Mouse (Mus musculus) stomach, adult 2 months (tissue): ENCODE data around the gene Gm3854. TPM values are rescaled to one million over a fixed set of nuclear protein-coding genes. Genes with fewer than 3 reads are reported as not detected.

Experiments
- polyA plus RNA-seq: library from polyadenylated mRNA; depleted of rRNA; stranded (reverse); fragments of >200 nt; gene quantifications from 2 replicates; pipeline ENCODE4 v1.2.3, GENCODE M21; 2012; rRNA removed

Gene Gm3854
- not detected in 2 replicates for polyA plus RNA-seq

GRCm38 (mm10) chr7:6343501-6344071 is at the start of gene Gm3854:
Gm3854 (plus strand) TSS chr7:6343759.

GRCm38 (mm10) chr7:6331233-6331956 is 12.2 kb upstream of the Gm3854 start, which contains the start of gene Zfp583:
Zfp583 (minus strand) TSS chr7:6331285.

GRCm38 (mm10) chr7:6363047-6363488 is 19.5 kb downstream of the Gm3854 start, which contains the start of gene Zfp78:
Zfp78 (plus strand) TSS chr7:6363280.

GRCm38 (mm10) chr7:6383044-6383455 is 39.5 kb downstream of the Gm3854 start, which contains the start of gene Zfp28:
Zfp28 (plus strand) TSS chr7:6383295.

GRCm38 (mm10) chr7:6397996-6398975 is 54.7 kb downstream of the Gm3854 start, which contains the start of gene Smim17:
Smim17 (plus strand) TSS chr7:6398715.

Other genes starting within 250 kb of the Gm3854 start
- 22.2 and 29.0 TPM in 2 replicates for gene Zfp787, start 187.8 kb upstream of the Gm3854 start, polyA plus RNA-seq
- gene Zfp444, start 171.5 kb upstream of the Gm3854 start, polyA plus RNA-seq: 12.4 and 21.2 TPM in 2 replicates
- gene Galp, start 146.7 kb upstream of the Gm3854 start, polyA plus RNA-seq: not detected in 2 replicates
- gene Zscan5b, start 121.5 kb upstream of the Gm3854 start, polyA plus RNA-seq: not detected in 2 replicates
- gene Epp13, start 91.0 kb upstream of the Gm3854 start, polyA plus RNA-seq: 1.3 TPM in 1 of 2 replicates, not detected in the other
- gene Zfp667, start 57.2 kb upstream of the Gm3854 start, polyA plus RNA-seq: 0.05 and 0.12 TPM in 2 replicates
- gene Zfp583, start 12.5 kb upstream of the Gm3854 start, polyA plus RNA-seq: 0.09 TPM in 1 of 2 replicates, not detected in the other
- 0.01 TPM in 1 of 2 replicates, not detected in the other for gene Zfp78, start 19.5 kb downstream of the Gm3854 start, polyA plus RNA-seq
- 0.17 and 0.54 TPM in 2 replicates for gene Zfp28, start 39.5 kb downstream of the Gm3854 start, polyA plus RNA-seq
- gene Smim17, start 55.0 kb downstream of the Gm3854 start, polyA plus RNA-seq: not detected in 2 replicates
- gene Gm20715, start 66.5 kb downstream of the Gm3854 start, polyA plus RNA-seq: not detected in 2 replicates
- gene Olfr1344, start 94.9 kb downstream of the Gm3854 start, polyA plus RNA-seq: not detected in 2 replicates
- not detected in 2 replicates for gene Olfr1336, start 112.4 kb downstream of the Gm3854 start, polyA plus RNA-seq
- not detected in 2 replicates for gene Olfr1346, start 123.3 kb downstream of the Gm3854 start, polyA plus RNA-seq
- gene Olfr5, start 143.2 kb downstream of the Gm3854 start, polyA plus RNA-seq: not detected in 2 replicates
- not detected in 2 replicates for gene Olfr1347, start 156.0 kb downstream of the Gm3854 start, polyA plus RNA-seq
- gene Olfr1348, start 165.0 kb downstream of the Gm3854 start, polyA plus RNA-seq: not detected in 2 replicates
- gene Olfr1349, start 179.2 kb downstream of the Gm3854 start, polyA plus RNA-seq: not detected in 2 replicates
- gene Olfr1350, start 221.1 kb downstream of the Gm3854 start, polyA plus RNA-seq: not detected in 2 replicates